Comparison of ENCODE assay signal across 11 mouse cellular contexts in the genomic region with DNA sequence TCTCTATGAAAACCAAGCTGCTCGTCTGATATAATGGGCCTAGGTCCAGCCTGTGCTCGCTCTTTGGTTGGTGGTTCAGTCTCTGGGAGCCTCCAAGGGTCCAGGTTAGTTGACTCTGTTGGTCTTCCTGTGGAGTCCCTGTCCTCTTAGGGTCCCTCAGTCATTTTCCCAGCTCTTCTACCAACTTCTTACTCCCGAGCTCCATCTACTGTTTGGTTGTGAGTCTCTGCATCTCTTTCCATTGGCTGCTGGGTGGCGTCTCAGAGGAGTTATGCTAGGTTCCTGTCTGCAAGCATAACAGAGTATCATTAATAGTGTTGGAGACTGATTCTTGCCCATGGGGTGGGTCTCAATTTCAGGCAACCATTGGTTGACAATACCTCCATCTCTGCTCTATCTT. TPM values are rescaled to one million over a fixed set of nuclear protein-coding genes. Genes with fewer than 3 reads are reported as not detected.
A peak's percentile ranks its signal among the peaks of the same experiment; 100 is the strongest.
DNase-seq lines count a peak whose midpoint lies in the region; ATAC-seq and TF ChIP-seq lines count a peak whose summit lies in the region.
"Had no signal": no experiment of that assay in that cellular context is flagged by ENCODE, and none has a peak within 500 bp of the region (broad histone marks: within the 10 kb centered on the region; RNA-seq: fewer than 3 reads in every experiment).

No protein-coding gene starts in this region.

- H3K9me3 ChIP-seq in kidney, postnatal 0 days (replicated peaks; ENCODE audit: low read length) = no peaks in the 10 kb centered on the region
- no peaks in the 10 kb centered on the region for H3K9me3 ChIP-seq in MEL (replicated peaks; ENCODE audit: insufficient read depth, low read length)
- H3K9me3 ChIP-seq: liver, embryonic 13.5 days had no signal

- peak; percentile 2; the same call in 1 of the 2 replicates for TF ChIP-seq RAD21 in MEL (IDR thresholded peaks at IDR 0.05; ENCODE audit: low read depth, low read length)

- no peak for DNase-seq in cerebellum, adult 2 months
- no peak for DNase-seq in cerebellum, adult 9-10 months
- DNase-seq in kidney, postnatal 0 days (ENCODE audit: low spot score) = peak; percentile 76
- DNase-seq in kidney, adult 11 months = no peak
- no peak for DNase-seq in MEL (ENCODE audit: low read depth, low spot score)
- DNase-seq in layer of hippocampus, adult 2 months (ENCODE audit: low spot score in 2 of 2) = peak; percentile 51 to 58
- no peak for DNase-seq in urinary bladder, adult 2 months (ENCODE audit: low spot score)
- DNase-seq: liver, embryonic 13.5 days had no signal

- no peaks in the 10 kb centered on the region for H3K27me3 ChIP-seq in cerebellum, adult 2 months (ENCODE audit: control insufficient read depth, insufficient read depth, low read length)
- H3K27me3 ChIP-seq in kidney, postnatal 0 days (ENCODE audit: insufficient read depth, low read length) = no peaks in the 10 kb centered on the region
- H3K27me3 ChIP-seq in MEL (ENCODE audit: control insufficient read depth in 1 of 2, insufficient read depth in 2 of 2, low read length in 2 of 2) = no peaks in the 10 kb centered on the region
- H3K27me3 ChIP-seq: liver, embryonic 13.5 days had no signal

- no peak overlapping the region for H3K4me3 ChIP-seq in cerebellum, adult 2 months (replicated peaks; ENCODE audit: insufficient read depth, low read depth, low read length)
- no peak overlapping the region for H3K4me3 ChIP-seq in kidney, postnatal 0 days (replicated peaks; ENCODE audit: low read depth, low read length)
- H3K4me3 ChIP-seq in MEL (ENCODE audit: control insufficient read depth in 1 of 2, insufficient read depth in 1 of 2, low read depth in 2 of 2, low read length in 2 of 2) = no peak overlapping the region
- H3K4me3 ChIP-seq in layer of hippocampus, adult 2 months = no peak overlapping the region
- H3K4me3 ChIP-seq: erythroblast, embryonic 14.5 days; liver, embryonic 13.5 days had no signal

- ATAC-seq in kidney, postnatal 0 days (replicated peaks; ENCODE audit: low FRiP score, low read depth) = no peak
- no peak for ATAC-seq in inflammation-experienced regulatory T-cells, adult 6 months

- no peaks in the 10 kb centered on the region for H3K4me1 ChIP-seq in cerebellum, adult 2 months (ENCODE audit: control insufficient read depth, insufficient read depth, low read length)
- no peaks in the 10 kb centered on the region for H3K4me1 ChIP-seq in kidney, postnatal 0 days (replicated peaks; ENCODE audit: insufficient read depth, low read length)
- no peaks in the 10 kb centered on the region for H3K4me1 ChIP-seq in MEL (ENCODE audit: control insufficient read depth in 1 of 2, insufficient read depth in 2 of 2, low read length in 2 of 2)
- H3K4me1 ChIP-seq: liver, embryonic 13.5 days had no signal

- TF ChIP-seq POLR2A in cerebellum, adult 2 months (IDR thresholded peaks at IDR 0.05; ENCODE audit: borderline replicate concordance, insufficient read depth, low read length) = no peak
- no peak for TF ChIP-seq POLR2A in MEL (IDR thresholded peaks at IDR 0.05; ENCODE audit: control insufficient read depth in 1 of 2, insufficient read depth in 1 of 2, low read depth in 1 of 2, low read length in 2 of 2, poor library complexity in 1 of 2)

- TF ChIP-seq EP300 in MEL (IDR thresholded peaks at IDR 0.05; ENCODE audit: low read depth in 1 of 2, low read length in 2 of 2) = no peak

- H3K36me3 ChIP-seq in kidney, postnatal 0 days (ENCODE audit: insufficient read depth, low read length) = no peaks in the 10 kb centered on the region
- no peaks in the 10 kb centered on the region for H3K36me3 ChIP-seq in MEL (ENCODE audit: control insufficient read depth in 1 of 2, insufficient read depth in 2 of 2, low read length in 2 of 2)
- H3K36me3 ChIP-seq: liver, embryonic 13.5 days had no signal

- no peak overlapping the region for H3K27ac ChIP-seq in cerebellum, adult 2 months (ENCODE audit: insufficient read depth, low read length)
- no peak overlapping the region for H3K27ac ChIP-seq in kidney, postnatal 0 days
- H3K27ac ChIP-seq in MEL (ENCODE audit: control insufficient read depth, low read depth, low read length) = no peak overlapping the region
- H3K27ac ChIP-seq in layer of hippocampus, adult 2 months = no peak overlapping the region
- H3K27ac ChIP-seq: liver, embryonic 13.5 days had no signal

- 18% methylated on average over 4 of the region's 4 CpGs for WGBS in cerebellum, adult 2 months
- WGBS in kidney, postnatal 0 days = 31% methylated on average over 4 of the region's 4 CpGs

- H3K4me2 ChIP-seq in kidney, postnatal 0 days (ENCODE audit: low read length) = no peak overlapping the region
- H3K4me2 ChIP-seq: liver, embryonic 13.5 days had no signal

- no peaks in the 10 kb centered on the region for H3K79me2 ChIP-seq in MEL (ENCODE audit: control insufficient read depth, insufficient read depth, low read length, poor library complexity)

- no peak overlapping the region for H3K9ac ChIP-seq in kidney, postnatal 0 days (ENCODE audit: low read depth, low read length)
- H3K9ac ChIP-seq in MEL (ENCODE audit: control insufficient read depth, low read depth, low read length, poor library complexity, severe bottlenecking) = no peak overlapping the region
- H3K9ac ChIP-seq: liver, embryonic 13.5 days had no signal

- peak; percentile 11; the same call in 1 of the 2 replicates for TF ChIP-seq CTCF in cerebellum, adult 2 months (IDR thresholded peaks at IDR 0.05; ENCODE audit: borderline replicate concordance, insufficient read depth, low read depth, low read length)
- TF ChIP-seq CTCF in kidney, postnatal 0 days (IDR thresholded peaks at IDR 0.05; ENCODE audit: low read depth) = peak; percentile 68
- TF ChIP-seq CTCF in MEL (IDR thresholded peaks at IDR 0.05 in 2 of 3, conservative IDR thresholded peaks at IDR 0.05 in 1 of 3; ENCODE audit: control insufficient read depth in 1 of 3, insufficient read depth in 1 of 3, low read depth in 2 of 3, low read length in 3 of 3, poor library complexity in 1 of 3, severe bottlenecking in 1 of 3) = peak in 2 of 3 experiments; percentile 5 to 21; a peak in 1 of 6 replicates
- TF ChIP-seq CTCF in layer of hippocampus, adult 2 months (conservative IDR thresholded peaks at IDR 0.05) = peak; percentile 82

TF ChIP-seq in MEL, 35 proteins besides CTCF, POLR2A, EP300 and RAD21:
- no peak for TF ChIP-seq TAL1 (IDR thresholded peaks at IDR 0.05; ENCODE audit: low read length)
- TF ChIP-seq SMC3 (IDR thresholded peaks at IDR 0.05; ENCODE audit: low read depth, low read length) = peak; percentile 22; the same call in 1 of the 2 replicates

RNA-seq across cellular contexts. Expression of gene Topaz1, which starts 60.0 kb away (rescaled TPM):
- polyA plus RNA-seq in cerebellum, adult 2 months (2012; rRNA removed) = 0.02 TPM in 1 of 2 replicates, not detected in the other
- not detected in 2 replicates for polyA plus RNA-seq in kidney, postnatal 0 days (2015; fragmentation: Nextera tagmentation; extraction: Ambion mirVana)
- not detected in 2 replicates for total RNA-seq in MEL (2012; rRNA removed)
- not detected for polyA plus RNA-seq in MEL (2012; ENCODE audit: insufficient read depth in 1 of 2, insufficient read length in 2 of 2, low read depth in 1 of 2, low replicate concordance in 2 of 2, missing spikeins in 1 of 2)
- not detected for total RNA-seq in layer of hippocampus, adult 2 months (2021)
- not detected for polyA plus RNA-seq in inflammation-experienced regulatory T-cells, adult 6 months (2017; shearing (Covaris generic))
- 0.01 TPM in 2 replicates for polyA plus RNA-seq in urinary bladder, adult 2 months (2012; rRNA removed)
- polyA plus RNA-seq: liver, embryonic 13.5 days; spleen, adult 2 months had no signal

Comparison
In these comparisons a context has a peak if more than half of its experiments do, and no peak if none do; other contexts are left out.
1. DNase-seq: peak in kidney, postnatal 0 days (single experiment) and layer of hippocampus, adult 2 months (2 of 2); none in cerebellum, adult 2 months (0 of 2), cerebellum, adult 9-10 months (single experiment), kidney, adult 11 months (single experiment), MEL (single experiment) and urinary bladder, adult 2 months (single experiment).
2. CTCF ChIP-seq: peak in every context shown above with its lines; median percentile 82 in layer of hippocampus, adult 2 months; 68 in kidney, postnatal 0 days; 13 in MEL; 11 in cerebellum, adult 2 months.